Mouse (Mus musculus) A20 (cell line): Measurements from ENCODE around the gene Chpf2.
A peak's percentile ranks its signal among the peaks of the same experiment; 100 is the strongest.
"Not testable (repeated sequence)": the region's sequence is repeated elsewhere in the genome, so short reads cannot be mapped to it uniquely, and the experiment has no call there.

Source experiments
- DNase-seq: peaks from one replicate; pipeline ENCODE4 v3.0.0-alpha.2; 2011; ENCODE audit warnings: low read depth, low spot score

Chpf2 gene

GRCm38 (mm10) chr5:24586547-24587199 lies at the start of gene Chpf2:
Gene Chpf2 (plus strand): TSS chr5:24586741.
- peak; percentile 86 for DNase-seq

GRCm38 (mm10) chr5:24537618-24538017 lies 48.9 kb upstream of the Chpf2 start:
- no peak for DNase-seq

GRCm38 (mm10) chr5:24539571-24540296 lies 46.8 kb upstream of the Chpf2 start:
- DNase-seq, result no peak

- DNase-seq, result no peak
Observed at GRCm38 (mm10) chr5:24540387-24541143, 46.0 kb upstream of the Chpf2 start, which contains the start of gene Asb10. Gene Asb10 (minus strand): TSS chr5:24540978.

GRCm38 (mm10) chr5:24541144-24541569 lies 45.4 kb upstream of the Chpf2 start:
- DNase-seq, result no peak

- peak; percentile 41 for DNase-seq
Observed at GRCm38 (mm10) chr5:24542643-24543042, 43.9 kb upstream of the Chpf2 start.

GRCm38 (mm10) chr5:24550598-24551316 lies 35.8 kb upstream of the Chpf2 start:
- DNase-seq, result no peak

- no peak for DNase-seq
Observed at GRCm38 (mm10) chr5:24551317-24551688, 35.2 kb upstream of the Chpf2 start.

GRCm38 (mm10) chr5:24553621-24554244 lies 32.8 kb upstream of the Chpf2 start:
- no peak for DNase-seq

GRCm38 (mm10) chr5:24555335-24555734 lies 31.2 kb upstream of the Chpf2 start:
- DNase-seq, result not testable (repeated sequence)

GRCm38 (mm10) chr5:24556709-24557108 lies 29.8 kb upstream of the Chpf2 start, which contains the start of gene 4931409K22Rik:
Gene 4931409K22Rik (minus strand): TSS chr5:24556809.
- DNase-seq, result no peak

- peak; percentile 11 for DNase-seq
Observed at GRCm38 (mm10) chr5:24575948-24576347, 10.6 kb upstream of the Chpf2 start.

GRCm38 (mm10) chr5:24576801-24577182 lies 9.7 kb upstream of the Chpf2 start:
- no peak for DNase-seq

- peak; percentile 100 for DNase-seq
Observed at GRCm38 (mm10) chr5:24577183-24577929, 9.2 kb upstream of the Chpf2 start, which contains the start of gene Abcf2. Gene Abcf2 (minus strand): TSS chr5:24577467.

GRCm38 (mm10) chr5:24578109-24578963 lies 8.2 kb upstream of the Chpf2 start:
- DNase-seq, result no peak

- DNase-seq, result no peak
Observed at GRCm38 (mm10) chr5:24586106-24586505, 435 bp upstream of the Chpf2 start.

- peak; percentile 49 for DNase-seq
Observed at GRCm38 (mm10) chr5:24587200-24587577, 648 bp downstream of the Chpf2 start.

- DNase-seq, result no peak
Observed at GRCm38 (mm10) chr5:24589511-24590500, 3.3 kb downstream of the Chpf2 start.
